Mouse (Mus musculus): Measurements from ENCODE around the gene Utp18. TPM values are rescaled to one million over a fixed set of nuclear protein-coding genes. Genes with fewer than 3 reads are reported as not detected.

Utp18 gene
- polyA plus RNA-seq, 1 experiment from 2014 or later, result 45.1 TPM

GRCm38 (mm10) chr11:93821533-93821932, 64.0 kb downstream of the Utp18 start:
- Histone ChIP-seq H3K9ac (ENCODE audit: low read length) (no peak overlapping the region), H3K4me2 (ENCODE audit: low read depth, severe bottlenecking) (no peak overlapping the region), H3K4me3 (ENCODE audit: low read depth, low read length) (no peak overlapping the region), H3K9me3 (ENCODE audit: control insufficient read depth, low read length) (no peaks in the 10 kb centered on the region), H3K27ac (replicated peaks; ENCODE audit: low read depth, low read length) (no peak overlapping the region), H3K4me1 (ENCODE audit: control insufficient read depth, insufficient read depth, low read length) (peaks cover 7% of the 10 kb centered on the region), H3K27me3 (ENCODE audit: control insufficient read depth, insufficient read depth, low read length) (no peaks in the 10 kb centered on the region), H3K36me3 (ENCODE audit: control insufficient read depth, insufficient read depth, low read length) (no peaks in the 10 kb centered on the region)
- ATAC-seq (ENCODE audit: insufficient number of reproducible peaks, low FRiP score, low TSS enrichment, low read depth) (no peak), DNase-seq (ENCODE audit: low spot score) (no peak)
- WGBS, result 51% methylated on average over 2 of the region's 2 CpGs

- Histone ChIP-seq H3K4me1 (ENCODE audit: control insufficient read depth, insufficient read depth, low read length) (peaks cover 7% of the 10 kb centered on the region), H3K27ac (replicated peaks; ENCODE audit: low read depth, low read length) (no peak overlapping the region), H3K36me3 (ENCODE audit: control insufficient read depth, insufficient read depth, low read length) (no peaks in the 10 kb centered on the region), H3K9ac (ENCODE audit: low read length) (no peak overlapping the region), H3K9me3 (ENCODE audit: control insufficient read depth, low read length) (no peaks in the 10 kb centered on the region), H3K27me3 (ENCODE audit: control insufficient read depth, insufficient read depth, low read length) (no peaks in the 10 kb centered on the region), H3K4me3 (ENCODE audit: low read depth, low read length) (no peak overlapping the region), H3K4me2 (ENCODE audit: low read depth, severe bottlenecking) (no peak overlapping the region)
- WGBS, result 17% methylated on average over 15 of the region's 15 CpGs
- peak; percentile 72 for DNase-seq (ENCODE audit: low spot score)
- ATAC-seq (ENCODE audit: insufficient number of reproducible peaks, low FRiP score, low TSS enrichment, low read depth), result peak; percentile 54; the same call in 1 of the 2 replicates
These were observed 67.4 kb downstream of the Utp18 start for GRCm38 (mm10) chr11:93817966-93818738.

GRCm38 (mm10) chr11:93812955-93813354, 72.6 kb downstream of the Utp18 start:
- no peaks in the 10 kb centered on the region for H3K9me3 ChIP-seq (ENCODE audit: control insufficient read depth, low read length)
- no peaks in the 10 kb centered on the region for H3K36me3 ChIP-seq (ENCODE audit: control insufficient read depth, insufficient read depth, low read length)
- no peak for ATAC-seq (ENCODE audit: insufficient number of reproducible peaks, low FRiP score, low TSS enrichment, low read depth)
- H3K9ac ChIP-seq (ENCODE audit: low read length), result no peak overlapping the region
- peaks cover 6% of the 10 kb centered on the region for H3K4me1 ChIP-seq (ENCODE audit: control insufficient read depth, insufficient read depth, low read length)
- 90% methylated on average over 4 of the region's 4 CpGs for WGBS
- DNase-seq (ENCODE audit: low spot score), result no peak
- H3K4me2 ChIP-seq (ENCODE audit: low read depth, severe bottlenecking), result no peak overlapping the region
- H3K27me3 ChIP-seq (ENCODE audit: control insufficient read depth, insufficient read depth, low read length), result no peaks in the 10 kb centered on the region
- no peak overlapping the region for H3K27ac ChIP-seq (replicated peaks; ENCODE audit: low read depth, low read length)
- no peak overlapping the region for H3K4me3 ChIP-seq (ENCODE audit: low read depth, low read length)

- no peaks in the 10 kb centered on the region for H3K27me3 ChIP-seq (ENCODE audit: control insufficient read depth, insufficient read depth, low read length)
- DNase-seq (ENCODE audit: low spot score) (peak; percentile 61), ATAC-seq (ENCODE audit: insufficient number of reproducible peaks, low FRiP score, low TSS enrichment, low read depth) (no peak)
- H3K9me3 ChIP-seq (ENCODE audit: control insufficient read depth, low read length), result no peaks in the 10 kb centered on the region
- H3K4me3 ChIP-seq (ENCODE audit: low read depth, low read length), result no peak overlapping the region
- H3K27ac ChIP-seq (replicated peaks; ENCODE audit: low read depth, low read length), result no peak overlapping the region
- no peak overlapping the region for H3K4me2 ChIP-seq (ENCODE audit: low read depth, severe bottlenecking)
- H3K9ac ChIP-seq (ENCODE audit: low read length), result no peak overlapping the region
- H3K36me3 ChIP-seq (ENCODE audit: control insufficient read depth, insufficient read depth, low read length), result no peaks in the 10 kb centered on the region
- 43% methylated on average over 11 of the region's 11 CpGs for WGBS
- no peaks in the 10 kb centered on the region; the same call in 1 of the 2 replicates for H3K4me1 ChIP-seq (ENCODE audit: control insufficient read depth, insufficient read depth, low read length)
These were observed 73.3 kb downstream of the Utp18 start for GRCm38 (mm10) chr11:93812125-93812868.

Other genes with a start within 250 kb of the Utp18 start
- gene Mbtd1, start 86 bp upstream of the Utp18 start, polyA plus RNA-seq (2014; fragmentation: Nextera tagmentation; extraction: Ambion mirVana), result 30.3 and 34.5 TPM in 2 replicates
- 210 and 214 TPM in 2 replicates for gene Nme2, start 70.5 kb upstream of the Utp18 start, polyA plus RNA-seq (2014; fragmentation: Nextera tagmentation; extraction: Ambion mirVana)
- gene Gm20390, start 82.5 kb upstream of the Utp18 start, polyA plus RNA-seq (2014; fragmentation: Nextera tagmentation; extraction: Ambion mirVana), result 488 and 505 TPM in 2 replicates
- gene Nme1, start 82.8 kb upstream of the Utp18 start, polyA plus RNA-seq (2014; fragmentation: Nextera tagmentation; extraction: Ambion mirVana), result 259 and 269 TPM in 2 replicates
- 36.2 and 37.0 TPM in 2 replicates for gene Spag9, start 110.3 kb upstream of the Utp18 start, polyA plus RNA-seq (2014; fragmentation: Nextera tagmentation; extraction: Ambion mirVana)

All from limb, embryonic 11.5 days (tissue).